Mouse (Mus musculus): ENCODE measurements around the gene Dcst2. TPM values are rescaled to one million over a fixed set of nuclear protein-coding genes. Genes with fewer than 3 reads are reported as not detected.

Dcst2 gene
- polyA plus RNA-seq, 1 experiment from 2014 or later, result 0.42 TPM

- no peak overlapping the region for H3K9ac ChIP-seq (replicated peaks; ENCODE audit: low read depth, low read length)
- peaks cover 50% of the 10 kb centered on the region for H3K4me1 ChIP-seq (ENCODE audit: control insufficient read depth, insufficient read depth, low read length)
- H3K4me2 ChIP-seq (replicated peaks; ENCODE audit: low read depth, low read length), result peak overlapping the region; percentile 79
- peak overlapping the region; percentile 59; the same call in 1 of the 2 replicates for H3K4me3 ChIP-seq (ENCODE audit: low read depth, low read length)
- no peaks in the 10 kb centered on the region for H3K27me3 ChIP-seq (ENCODE audit: control insufficient read depth, insufficient read depth, low read length)
- peak overlapping the region; percentile 90 for H3K27ac ChIP-seq (ENCODE audit: low read length)
- 36% methylated on average over 2 of the region's 2 CpGs for WGBS
- peaks cover 27% of the 10 kb centered on the region for H3K36me3 ChIP-seq (ENCODE audit: control insufficient read depth, insufficient read depth, low read length)
- no peak for ATAC-seq (ENCODE audit: insufficient number of reproducible peaks, insufficient read depth, low FRiP score, low read depth)
- H3K9me3 ChIP-seq (ENCODE audit: control insufficient read depth, low read depth, low read length), result no peaks in the 10 kb centered on the region
Observed at GRCm38 (mm10) chr3:89420421-89420820, 58.6 kb downstream of the Dcst2 start.

- Histone ChIP-seq H3K36me3 (ENCODE audit: control insufficient read depth, insufficient read depth, low read length) (peaks cover 24% of the 10 kb centered on the region), H3K9ac (replicated peaks; ENCODE audit: low read depth, low read length) (peak overlapping the region; percentile 50), H3K27me3 (ENCODE audit: control insufficient read depth, insufficient read depth, low read length) (no peaks in the 10 kb centered on the region), H3K27ac (ENCODE audit: low read length) (peak overlapping the region; percentile 90), H3K9me3 (ENCODE audit: control insufficient read depth, low read depth, low read length) (no peaks in the 10 kb centered on the region), H3K4me2 (replicated peaks; ENCODE audit: low read depth, low read length) (peak overlapping the region; percentile 79), H3K4me3 (ENCODE audit: low read depth, low read length) (peak overlapping the region; percentile 59), H3K4me1 (ENCODE audit: control insufficient read depth, insufficient read depth, low read length) (peaks cover 50% of the 10 kb centered on the region)
- 1% methylated on average over 11 of the region's 11 CpGs for WGBS
- peak; percentile 84 for ATAC-seq (ENCODE audit: insufficient number of reproducible peaks, insufficient read depth, low FRiP score, low read depth)
Observed at GRCm38 (mm10) chr3:89421002-89421774, 59.4 kb downstream of the Dcst2 start.

GRCm38 (mm10) chr3:89421810-89422473 is 60.2 kb downstream of the Dcst2 start:
- H3K27me3 ChIP-seq (ENCODE audit: control insufficient read depth, insufficient read depth, low read length), result no peaks in the 10 kb centered on the region
- peak overlapping the region; percentile 79 for H3K4me2 ChIP-seq (replicated peaks; ENCODE audit: low read depth, low read length)
- no peak for ATAC-seq (ENCODE audit: insufficient number of reproducible peaks, insufficient read depth, low FRiP score, low read depth)
- H3K27ac ChIP-seq (ENCODE audit: low read length), result peak overlapping the region; percentile 90
- H3K4me3 ChIP-seq (ENCODE audit: low read depth, low read length), result peak overlapping the region; percentile 59
- H3K36me3 ChIP-seq (ENCODE audit: control insufficient read depth, insufficient read depth, low read length), result peaks cover 24% of the 10 kb centered on the region
- peak overlapping the region; percentile 50 for H3K9ac ChIP-seq (replicated peaks; ENCODE audit: low read depth, low read length)
- H3K4me1 ChIP-seq (ENCODE audit: control insufficient read depth, insufficient read depth, low read length), result peaks cover 43% of the 10 kb centered on the region
- 8% methylated on average over 22 of the region's 22 CpGs for WGBS
- no peaks in the 10 kb centered on the region for H3K9me3 ChIP-seq (ENCODE audit: control insufficient read depth, low read depth, low read length)

GRCm38 (mm10) chr3:89422556-89423205 is 60.9 kb downstream of the Dcst2 start:
- Histone ChIP-seq H3K9ac (replicated peaks; ENCODE audit: low read depth, low read length) (peak overlapping the region; percentile 50), H3K36me3 (ENCODE audit: control insufficient read depth, insufficient read depth, low read length) (peaks cover 32% of the 10 kb centered on the region), H3K27ac (ENCODE audit: low read length) (peak overlapping the region; percentile 39; the same call in 1 of the 2 replicates), H3K4me1 (ENCODE audit: control insufficient read depth, insufficient read depth, low read length) (peaks cover 43% of the 10 kb centered on the region), H3K4me2 (replicated peaks; ENCODE audit: low read depth, low read length) (peak overlapping the region; percentile 79), H3K4me3 (ENCODE audit: low read depth, low read length) (peak overlapping the region; percentile 59), H3K9me3 (ENCODE audit: control insufficient read depth, low read depth, low read length) (no peaks in the 10 kb centered on the region), H3K27me3 (ENCODE audit: control insufficient read depth, insufficient read depth, low read length) (no peaks in the 10 kb centered on the region)
- no peak for ATAC-seq (ENCODE audit: insufficient number of reproducible peaks, insufficient read depth, low FRiP score, low read depth)
- WGBS, result 58% methylated on average over 6 of the region's 6 CpGs

GRCm38 (mm10) chr3:89424416-89425140 is 62.8 kb downstream of the Dcst2 start:
- peaks cover 38% of the 10 kb centered on the region for H3K36me3 ChIP-seq (ENCODE audit: control insufficient read depth, insufficient read depth, low read length)
- peaks cover 42% of the 10 kb centered on the region for H3K4me1 ChIP-seq (ENCODE audit: control insufficient read depth, insufficient read depth, low read length)
- ATAC-seq (ENCODE audit: insufficient number of reproducible peaks, insufficient read depth, low FRiP score, low read depth), result no peak
- H3K4me3 ChIP-seq (ENCODE audit: low read depth, low read length), result no peak overlapping the region
- no peak overlapping the region for H3K4me2 ChIP-seq (replicated peaks; ENCODE audit: low read depth, low read length)
- WGBS, result 83% methylated on average over 5 of the region's 5 CpGs
- H3K9ac ChIP-seq (replicated peaks; ENCODE audit: low read depth, low read length), result no peak overlapping the region
- no peak overlapping the region for H3K27ac ChIP-seq (ENCODE audit: low read length)
- H3K9me3 ChIP-seq (ENCODE audit: control insufficient read depth, low read depth, low read length), result no peaks in the 10 kb centered on the region
- no peaks in the 10 kb centered on the region for H3K27me3 ChIP-seq (ENCODE audit: control insufficient read depth, insufficient read depth, low read length)

- H3K4me2 ChIP-seq (replicated peaks; ENCODE audit: low read depth, low read length), result no peak overlapping the region
- peaks cover 37% of the 10 kb centered on the region for H3K4me1 ChIP-seq (ENCODE audit: control insufficient read depth, insufficient read depth, low read length)
- H3K27me3 ChIP-seq (ENCODE audit: control insufficient read depth, insufficient read depth, low read length), result no peaks in the 10 kb centered on the region
- 80% methylated on average over 5 of the region's 5 CpGs for WGBS
- no peak overlapping the region for H3K27ac ChIP-seq (ENCODE audit: low read length)
- H3K4me3 ChIP-seq (ENCODE audit: low read depth, low read length), result no peak overlapping the region
- H3K9ac ChIP-seq (replicated peaks; ENCODE audit: low read depth, low read length), result no peak overlapping the region
- ATAC-seq (ENCODE audit: insufficient number of reproducible peaks, insufficient read depth, low FRiP score, low read depth), result no peak
- H3K36me3 ChIP-seq (ENCODE audit: control insufficient read depth, insufficient read depth, low read length), result peaks cover 38% of the 10 kb centered on the region
- H3K9me3 ChIP-seq (ENCODE audit: control insufficient read depth, low read depth, low read length), result no peaks in the 10 kb centered on the region
Observed at GRCm38 (mm10) chr3:89425141-89425525, 63.4 kb downstream of the Dcst2 start.

- Histone ChIP-seq H3K36me3 (ENCODE audit: control insufficient read depth, insufficient read depth, low read length) (peaks cover 38% of the 10 kb centered on the region), H3K4me2 (replicated peaks; ENCODE audit: low read depth, low read length) (no peak overlapping the region), H3K27ac (ENCODE audit: low read length) (no peak overlapping the region), H3K27me3 (ENCODE audit: control insufficient read depth, insufficient read depth, low read length) (no peaks in the 10 kb centered on the region), H3K9ac (replicated peaks; ENCODE audit: low read depth, low read length) (no peak overlapping the region), H3K4me3 (ENCODE audit: low read depth, low read length) (no peak overlapping the region), H3K4me1 (ENCODE audit: control insufficient read depth, insufficient read depth, low read length) (peaks cover 33% of the 10 kb centered on the region), H3K9me3 (ENCODE audit: control insufficient read depth, low read depth, low read length) (no peaks in the 10 kb centered on the region)
- WGBS, result 91% methylated on average over 4 of the region's 4 CpGs
- ATAC-seq (ENCODE audit: insufficient number of reproducible peaks, insufficient read depth, low FRiP score, low read depth), result no peak
Observed at GRCm38 (mm10) chr3:89425876-89426275, 64.1 kb downstream of the Dcst2 start.
